Mouse (Mus musculus) embryonic facial prominence, embryonic 12.5 days (tissue): ENCODE data around the gene 4931406P16Rik. TPM values are rescaled to one million over a fixed set of nuclear protein-coding genes. Genes with fewer than 3 reads are reported as not detected.
"Not testable (repeated sequence)": the region's sequence is repeated elsewhere in the genome, so short reads cannot be mapped to it uniquely, and the experiment has no call there.

Experiments used
- ATAC-seq: fragments of 200-750 bp; cut with Nextera tagmentation; 2 replicates; pipeline ENCODE4 v1.8.0; 2017; ENCODE audit not compliant: insufficient number of reproducible peaks, insufficient read depth, low FRiP score, low TSS enrichment
- H3K27ac ChIP-seq: fragments of 300-500 bp; sonication (generic); 2 replicates; pipeline ENCODE4 v1.5.1; 2016; ENCODE audit warnings: mild to moderate bottlenecking
- H3K27me3 ChIP-seq: fragments of 300-500 bp; sonication (generic); 2 replicates; pipeline ENCODE4 v1.6.1; 2016; ENCODE audit warnings: mild to moderate bottlenecking, moderate library complexity
- H3K36me3 ChIP-seq: fragments of 300-500 bp; sonication (generic); 2 replicates; pipeline ENCODE4 v1.6.1; 2016; ENCODE audit warnings: mild to moderate bottlenecking
- H3K4me1 ChIP-seq: fragments of 300-500 bp; sonication (generic); 2 replicates; pipeline ENCODE4 v1.6.1; 2016
- H3K4me2 ChIP-seq: fragments of 300-500 bp; sonication (generic); replicated peaks from 2 replicates; pipeline ENCODE4 v1.6.1; 2016; ENCODE audit warnings: mild to moderate bottlenecking, moderate library complexity
- H3K4me3 ChIP-seq: fragments of 300-500 bp; sonication (generic); 2 replicates; pipeline ENCODE4 v1.5.1; 2016; ENCODE audit warnings: mild to moderate bottlenecking
- H3K9ac ChIP-seq: fragments of 300-500 bp; sonication (generic); 2 replicates; pipeline ENCODE4 v1.6.1; 2016; ENCODE audit warnings: mild to moderate bottlenecking, moderate library complexity
- H3K9me3 ChIP-seq: fragments of 300-500 bp; sonication (generic); 2 replicates; pipeline ENCODE4 v1.6.1; 2016; ENCODE audit warnings: mild to moderate bottlenecking, moderate library complexity
- WGBS: fragments of 180-500 bp; shearing (Covaris S2); methylation state at CpG from one replicate; pipeline ENCODE4 v1.1.7; 2016; 5-methylcytosine and 5-hydroxymethylcytosine counted together
- polyA plus RNA-seq: library from polyadenylated mRNA; unstranded; fragments of >200 nt; fragmentation: Nextera tagmentation; extraction: Ambion mirVana; gene quantifications from 2 replicates; pipeline ENCODE4 v1.2.1, GENCODE M21; 2016

Gene 4931406P16Rik
- polyA plus RNA-seq, 1 experiment from 2014 or later, result 26.3 TPM

GRCm38 (mm10) chr7:34202147-34202546 is 111.2 kb downstream of the 4931406P16Rik start:
- not testable (repeated sequence) for H3K9me3 ChIP-seq, H3K4me3 ChIP-seq, H3K27ac ChIP-seq, H3K4me2 ChIP-seq, H3K4me1 ChIP-seq, ATAC-seq, H3K27me3 ChIP-seq, H3K9ac ChIP-seq
- peaks cover 68% of the 10 kb centered on the region for H3K36me3 ChIP-seq
- WGBS, result 94% methylated on average over 10 of the region's 10 CpGs

GRCm38 (mm10) chr7:34200829-34201228 is 112.5 kb downstream of the 4931406P16Rik start:
- H3K27ac ChIP-seq, result no peak overlapping the region
- H3K4me1 ChIP-seq, result no peaks in the 10 kb centered on the region
- no peaks in the 10 kb centered on the region for H3K9me3 ChIP-seq
- H3K36me3 ChIP-seq, result peaks cover 55% of the 10 kb centered on the region
- no peak overlapping the region for H3K9ac ChIP-seq
- no peaks in the 10 kb centered on the region for H3K27me3 ChIP-seq
- H3K4me3 ChIP-seq, result no peak overlapping the region
- no peak for ATAC-seq
- 96% methylated on average over 2 of the region's 2 CpGs for WGBS
- H3K4me2 ChIP-seq, result no peak overlapping the region

- H3K4me1 ChIP-seq, result peaks cover 7% of the 10 kb centered on the region; the same call in 1 of the 2 replicates
- ATAC-seq, result no peak
- H3K27ac ChIP-seq, result no peak overlapping the region
- no peaks in the 10 kb centered on the region for H3K9me3 ChIP-seq
- H3K9ac ChIP-seq, result no peak overlapping the region
- H3K27me3 ChIP-seq, result no peaks in the 10 kb centered on the region
- no peak overlapping the region for H3K4me3 ChIP-seq
- 48% methylated on average over 3 of the region's 3 CpGs for WGBS
- H3K36me3 ChIP-seq, result peaks cover 31% of the 10 kb centered on the region
- H3K4me2 ChIP-seq, result no peak overlapping the region
Measured at GRCm38 (mm10) chr7:34198346-34198745, 115.0 kb downstream of the 4931406P16Rik start.

- Histone ChIP-seq H3K4me3 (peak within 1 kb of the TSS; percentile 96), H3K36me3 (peaks cover 25% of the 10 kb centered on the region), H3K9ac (peak within 1 kb of the TSS; percentile 89), H3K27ac (peak within 1 kb of the TSS; percentile 60; the same call in 1 of the 2 replicates), H3K4me2 (peak within 1 kb of the TSS; percentile 90), H3K27me3 (no peaks in the 10 kb centered on the region), H3K4me1 (peaks cover 7% of the 10 kb centered on the region; the same call in 1 of the 2 replicates), H3K9me3 (no peaks in the 10 kb centered on the region)
- 3% methylated on average over 70 of the region's 70 CpGs for WGBS
- peak; percentile 83 for ATAC-seq
Measured at GRCm38 (mm10) chr7:34196132-34197128, 116.9 kb downstream of the 4931406P16Rik start, which contains the start of gene Pdcd2l. Gene Pdcd2l, minus strand, starts transcription at chr7:34196661.

DNA sequence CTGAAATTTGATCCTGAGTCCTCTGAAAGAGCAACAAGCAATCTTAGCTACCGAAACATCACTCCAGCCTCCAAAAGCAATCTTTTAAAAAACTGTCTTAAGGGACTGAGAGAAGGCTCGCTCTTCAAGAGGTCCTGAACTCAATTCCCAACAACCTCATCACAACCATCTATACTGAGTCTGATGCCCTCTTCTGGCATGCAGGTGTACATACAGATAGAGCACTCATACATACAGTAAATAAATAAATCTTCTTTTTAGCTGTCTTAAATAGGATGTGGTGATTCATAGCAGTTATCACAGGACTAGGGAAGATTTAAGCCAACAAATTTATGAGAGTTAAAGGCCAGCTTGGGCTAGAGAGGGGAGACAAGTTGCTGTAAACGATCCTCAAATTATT is 117.7 kb downstream of the 4931406P16Rik start:
- Histone ChIP-seq H3K4me3 (peak overlapping the region; percentile 96), H3K4me1 (peaks cover 7% of the 10 kb centered on the region; the same call in 1 of the 2 replicates), H3K27me3 (no peaks in the 10 kb centered on the region), H3K9me3 (no peaks in the 10 kb centered on the region), H3K9ac (peak overlapping the region; percentile 89), H3K4me2 (peak overlapping the region; percentile 90), H3K36me3 (peaks cover 18% of the 10 kb centered on the region), H3K27ac (no peak overlapping the region)
- ATAC-seq, result no peak
- WGBS, result 50% methylated on average over 3 of the region's 3 CpGs

- Histone ChIP-seq H3K27ac (no peak overlapping the region), H3K27me3 (no peaks in the 10 kb centered on the region), H3K4me1 (peaks cover 7% of the 10 kb centered on the region; the same call in 1 of the 2 replicates), H3K9ac (no peak overlapping the region), H3K36me3 (peaks cover 36% of the 10 kb centered on the region), H3K4me2 (no peak overlapping the region), H3K9me3 (no peaks in the 10 kb centered on the region), H3K4me3 (no peak overlapping the region)
- 94% methylated on average over 6 of the region's 6 CpGs for WGBS
- ATAC-seq, result no peak
Measured at GRCm38 (mm10) chr7:34192825-34193224, 120.5 kb downstream of the 4931406P16Rik start.

- Histone ChIP-seq H3K9me3 (no peaks in the 10 kb centered on the region; the same call in 1 of the 2 replicates), H3K36me3 (peaks cover 64% of the 10 kb centered on the region), H3K9ac (no peak overlapping the region), H3K4me1 (no peaks in the 10 kb centered on the region), H3K4me3 (no peak overlapping the region), H3K4me2 (no peak overlapping the region), H3K27me3 (no peaks in the 10 kb centered on the region), H3K27ac (no peak overlapping the region)
- WGBS, result 86% methylated on average over 12 of the region's 12 CpGs
- no peak for ATAC-seq
Measured at GRCm38 (mm10) chr7:34189376-34189989, 123.9 kb downstream of the 4931406P16Rik start.

Other genes with a start within 250 kb of the 4931406P16Rik start
- gene Scgb1b30, start 218.1 kb downstream of the 4931406P16Rik start, polyA plus RNA-seq, result not detected in 2 replicates
- 7.7 and 8.7 TPM in 2 replicates for gene Wtip, start 180.3 kb downstream of the 4931406P16Rik start, polyA plus RNA-seq
- 245 and 255 TPM in 2 replicates for gene Uba2, start 144.0 kb downstream of the 4931406P16Rik start, polyA plus RNA-seq
- 67.1 and 69.9 TPM in 2 replicates for gene Pdcd2l, start 116.9 kb downstream of the 4931406P16Rik start, polyA plus RNA-seq
- gene Gpi1, start 83.2 kb downstream of the 4931406P16Rik start, polyA plus RNA-seq, result 255 and 263 TPM in 2 replicates
- not detected in 2 replicates for gene Gm6096, start 62.5 kb downstream of the 4931406P16Rik start, polyA plus RNA-seq
- 110 and 113 TPM in 2 replicates for gene Lsm14a, start 79.8 kb upstream of the 4931406P16Rik start, polyA plus RNA-seq